Mouse (Mus musculus) liver, embryonic 14.5 days (tissue): Measurements from ENCODE around the gene Ugt1a6b. TPM values are rescaled to one million over a fixed set of nuclear protein-coding genes. Genes with fewer than 3 reads are reported as not detected.

ENCODE experiments used
- ATAC-seq: fragments of 200-750 bp; cut with Nextera tagmentation; 2 replicates; pipeline ENCODE4 v1.8.0; 2017; ENCODE audit warnings: moderate number of reproducible peaks, mild to moderate bottlenecking, moderate library complexity; ENCODE audit not compliant: insufficient read depth
- DNase-seq, 3 experiments: peaks; one replicate each; pipeline ENCODE4 v3.0.0-alpha.2; 2012 to 2013; ENCODE audit warnings: low read depth in 3 of 3, low spot score in 3 of 3
- H3K27ac ChIP-seq: fragments of 300-500 bp; sonication (generic); 2 replicates; pipeline ENCODE4 v1.5.1; 2014; ENCODE audit warnings: moderate library complexity, mild to moderate bottlenecking, control low read depth, inconsistent platforms
- H3K27me3 ChIP-seq: fragments of 300-500 bp; sonication (generic); 2 replicates; pipeline ENCODE4 v1.6.1; 2014; ENCODE audit warnings: mild to moderate bottlenecking, low read length, moderate library complexity; ENCODE audit not compliant: control insufficient read depth, insufficient read depth
- H3K36me3 ChIP-seq: fragments of 300-500 bp; sonication (generic); replicated peaks from 2 replicates; pipeline ENCODE4 v1.6.1; 2014; ENCODE audit warnings: low read depth; ENCODE audit not compliant: control insufficient read depth, insufficient read depth
- H3K4me1 ChIP-seq, 2 experiments: fragments of 200-500 bp in 1 of 2; fragments of 300-500 bp in 1 of 2; sonication (generic) in 1 of 2; replicated peaks; 2 replicates each; pipeline ENCODE4 v1.6.1; 2012 to 2014; ENCODE audit warnings: antibody characterized with exemption in 1 of 2, inconsistent platforms in 1 of 2, low read length in 1 of 2; ENCODE audit not compliant: control insufficient read depth in 2 of 2, insufficient read depth in 2 of 2
- H3K4me2 ChIP-seq: fragments of 300-500 bp; sonication (generic); 2 replicates; pipeline ENCODE4 v1.6.1; 2014; ENCODE audit warnings: low read depth, mild to moderate bottlenecking, control low read depth, moderate library complexity
- H3K4me3 ChIP-seq, 2 experiments: fragments of 200-500 bp in 1 of 2; fragments of 300-500 bp in 1 of 2; sonication (generic) in 1 of 2; 2 replicates each; pipeline ENCODE4 v1.5.1; 2012 to 2014; ENCODE audit warnings: low read depth in 2 of 2, low read length in 2 of 2, mild to moderate bottlenecking in 2 of 2, control low read depth in 1 of 2, inconsistent platforms in 1 of 2, moderate library complexity in 1 of 2; ENCODE audit not compliant: insufficient read depth in 1 of 2
- H3K9ac ChIP-seq: fragments of 300-500 bp; sonication (generic); replicated peaks from 2 replicates; pipeline ENCODE4 v1.6.1; 2014; ENCODE audit warnings: mild to moderate bottlenecking, control low read depth, moderate library complexity
- H3K9me3 ChIP-seq: fragments of 300-500 bp; sonication (generic); 2 replicates; pipeline ENCODE4 v1.6.1; 2016; ENCODE audit warnings: low read length, mixed read lengths; ENCODE audit not compliant: control insufficient read depth
- CTCF ChIP-seq: IDR thresholded peaks from 2 replicates; pipeline ENCODE4 v1.5.1; 2016; ENCODE audit warnings: antibody characterized with exemption, low read depth, control low read depth
- EP300 ChIP-seq: IDR thresholded peaks from 2 replicates; pipeline ENCODE4 v1.6.1; 2016; ENCODE audit warnings: antibody characterized with exemption, low read depth
- WGBS: fragments of 180-500 bp; shearing (Covaris S2); extraction: QIAGEN DNeasy Blood & Tissue Kit; methylation state at CpG from one replicate; pipeline ENCODE4 v1.1.7; 2014; ENCODE audit not compliant: insufficient replicate concordance; 5-methylcytosine and 5-hydroxymethylcytosine counted together
- polyA plus RNA-seq, 2 experiments: library from polyadenylated mRNA; depleted of rRNA in 1 of 2; stranded (reverse) in 1 of 2; unstranded in 1 of 2; fragments of >200 nt; fragmentation: Nextera tagmentation in 1 of 2; extraction: Ambion mirVana in 1 of 2; gene quantifications; 2 replicates each; pipeline versions ENCODE4 v1.2.1 to v1.2.3; 2012 to 2014

The Ugt1a6b gene
- polyA plus RNA-seq, 2 experiments, result 3.1 to 4.8 TPM

DNA sequence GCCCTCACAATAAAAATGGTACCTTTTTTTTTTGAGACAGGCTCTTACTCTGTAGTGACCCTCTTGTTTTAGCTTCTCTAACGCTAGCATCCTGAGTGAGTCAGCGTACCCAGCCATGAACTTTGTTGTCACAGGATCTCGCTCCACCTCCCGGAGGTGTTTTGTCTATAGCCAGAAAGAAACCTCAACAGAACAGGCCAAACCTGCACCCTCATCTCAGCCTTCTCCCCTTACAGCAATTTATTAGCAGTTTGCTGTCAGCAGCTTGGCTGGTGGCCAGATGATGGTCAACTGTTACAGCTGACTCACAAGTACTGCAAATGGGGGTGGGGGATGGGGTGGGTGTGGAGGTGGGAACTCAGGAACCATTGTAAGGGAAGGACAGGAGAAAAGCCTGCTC is 159.2 kb downstream of the Ugt1a6b start:
- TF ChIP-seq CTCF (no peak), EP300 (no peak)

DNA sequence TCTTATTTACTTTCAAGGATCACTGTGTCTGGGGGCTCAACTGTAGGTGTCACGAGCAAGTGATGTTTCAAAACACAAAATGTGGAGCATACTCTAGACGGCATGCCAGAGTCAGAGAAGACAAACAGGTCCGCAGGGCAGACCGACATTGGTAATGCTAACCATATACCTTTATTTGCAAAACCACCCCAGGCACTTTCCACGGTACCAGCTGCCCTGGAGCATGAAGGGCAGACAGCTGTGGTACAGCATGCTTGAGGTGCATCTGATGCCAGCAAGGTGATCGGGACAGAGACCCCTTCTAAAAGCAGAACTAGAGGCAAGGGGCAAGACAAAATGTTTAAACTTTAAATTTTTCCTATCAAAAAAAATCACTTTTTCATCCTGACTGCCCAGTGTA is 159.9 kb downstream of the Ugt1a6b start:
- TF ChIP-seq CTCF (no peak), EP300 (no peak)
- H3K9me3 ChIP-seq, result no peaks in the 10 kb centered on the region
- H3K4me3 ChIP-seq, result no peak overlapping the region
- peaks cover 6 to 34% of the 10 kb centered on the region in 2 experiments; a peak in 3 of 4 replicates for H3K4me1 ChIP-seq
- no peaks in the 10 kb centered on the region for H3K27me3 ChIP-seq
- H3K27ac ChIP-seq, result no peak overlapping the region
- DNase-seq, result no peak
- peaks cover 69% of the 10 kb centered on the region for H3K36me3 ChIP-seq
- ATAC-seq, result no peak
- WGBS, result 64% methylated on average over 6 of the region's 6 CpGs
- H3K9ac ChIP-seq, result no peak overlapping the region
- H3K4me2 ChIP-seq, result no peak overlapping the region

More for the DNA sequence above, 159.2 kb downstream of the Ugt1a6b start:
- Histone ChIP-seq H3K36me3 (peaks cover 62% of the 10 kb centered on the region), H3K4me3 (no peak overlapping the region), H3K27me3 (no peaks in the 10 kb centered on the region), H3K4me1 (peaks cover 6 to 34% of the 10 kb centered on the region in 2 experiments; a peak in 3 of 4 replicates), H3K9ac (no peak overlapping the region), H3K9me3 (no peaks in the 10 kb centered on the region), H3K27ac (no peak overlapping the region), H3K4me2 (no peak overlapping the region)
- ATAC-seq (no peak), DNase-seq (no peak)
- WGBS, result 77% methylated on average over 4 of the region's 4 CpGs

DNA sequence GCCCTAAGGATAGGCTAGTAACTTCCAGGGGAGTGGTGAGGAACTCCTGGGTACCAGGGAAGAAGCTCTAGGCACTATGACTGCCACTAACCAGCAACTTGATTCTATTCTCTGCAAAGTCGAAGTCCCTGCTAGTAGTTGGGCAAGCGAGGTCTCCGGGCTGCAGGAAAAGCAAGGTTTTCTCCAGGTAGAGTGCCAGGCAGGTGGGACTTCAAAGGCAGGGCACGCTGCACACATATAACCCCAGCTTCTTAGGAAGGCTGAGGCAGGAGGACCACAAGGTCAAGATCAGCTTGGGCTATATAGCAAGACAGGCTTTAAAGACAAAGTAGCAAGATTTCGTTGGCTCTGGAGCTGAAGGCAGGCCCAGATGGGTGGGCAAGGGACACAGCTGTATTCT is 160.7 kb downstream of the Ugt1a6b start:
- H3K27me3 ChIP-seq, result no peaks in the 10 kb centered on the region
- H3K4me1 ChIP-seq, result peaks cover 6 to 34% of the 10 kb centered on the region in 2 experiments; a peak in 3 of 4 replicates
- no peak overlapping the region for H3K9ac ChIP-seq
- no peak overlapping the region for H3K4me2 ChIP-seq
- ATAC-seq (no peak), DNase-seq (no peak)
- no peak overlapping the region for H3K4me3 ChIP-seq
- no peak overlapping the region for H3K27ac ChIP-seq
- 75% methylated on average over 5 of the region's 5 CpGs for WGBS
- no peaks in the 10 kb centered on the region for H3K9me3 ChIP-seq
- TF ChIP-seq CTCF (no peak), EP300 (no peak)
- peaks cover 77% of the 10 kb centered on the region for H3K36me3 ChIP-seq

DNA sequence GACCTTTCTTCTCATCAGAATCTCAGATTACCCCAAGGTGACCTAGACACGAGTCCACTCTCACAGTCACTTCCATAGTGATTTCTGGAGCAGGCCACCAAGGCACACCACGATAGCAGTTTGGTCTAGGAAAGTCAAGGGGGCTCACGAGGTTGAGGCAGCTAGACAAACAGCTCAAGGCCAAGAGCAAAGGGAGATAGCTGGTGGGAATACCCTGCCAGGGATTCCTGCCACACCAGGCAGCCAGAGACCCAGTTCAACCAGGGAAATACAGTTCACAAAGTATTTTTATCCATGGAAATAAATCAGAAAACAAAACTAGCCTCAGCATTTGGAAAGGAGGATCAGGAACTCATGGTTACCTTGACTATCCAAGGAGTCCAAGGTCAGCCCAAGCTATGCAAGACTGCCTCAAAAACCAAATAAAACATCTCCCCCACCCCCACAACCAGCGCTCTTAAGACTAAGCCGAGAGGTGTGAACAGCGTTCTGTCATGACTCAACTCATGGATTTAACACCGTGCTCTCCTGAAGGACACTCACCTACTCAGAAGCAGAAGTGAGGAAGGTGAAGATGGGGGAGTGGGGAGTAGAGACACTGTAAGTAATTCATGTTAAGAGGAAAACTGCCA is 161.3 kb downstream of the Ugt1a6b start:
- ATAC-seq (no peak), DNase-seq (no peak)
- no peak for TF ChIP-seq EP300
- TF ChIP-seq CTCF, result no peak
- Histone ChIP-seq H3K9me3 (no peaks in the 10 kb centered on the region), H3K4me2 (no peak overlapping the region), H3K9ac (no peak overlapping the region), H3K36me3 (peaks cover 83% of the 10 kb centered on the region), H3K4me3 (no peak overlapping the region), H3K27me3 (no peaks in the 10 kb centered on the region), H3K27ac (no peak overlapping the region), H3K4me1 (peaks cover 6 to 31% of the 10 kb centered on the region in 2 experiments; a peak in 3 of 4 replicates)
- 78% methylated on average over 7 of the region's 7 CpGs for WGBS

DNA sequence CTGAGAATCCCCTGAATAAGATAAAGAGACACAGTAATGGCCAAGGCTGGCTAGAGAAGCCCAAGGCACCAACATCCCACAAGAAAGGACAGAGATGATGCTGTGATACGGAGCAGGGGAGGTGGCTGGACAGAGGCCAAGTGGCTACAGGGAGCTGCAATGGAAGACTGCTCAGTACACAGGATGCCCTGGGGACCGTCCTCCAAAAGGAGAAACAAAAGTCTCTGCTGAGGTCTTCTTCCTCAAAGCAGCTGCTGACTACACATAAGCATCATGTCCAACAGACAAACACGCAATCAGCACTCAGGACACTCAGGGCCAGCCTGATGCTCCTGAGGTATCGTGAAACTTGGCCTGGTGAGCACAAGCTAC is 161.8 kb downstream of the Ugt1a6b start:
- Histone ChIP-seq H3K36me3 (peaks cover 88% of the 10 kb centered on the region), H3K4me1 (peaks cover 6 to 26% of the 10 kb centered on the region in 2 experiments; a peak in 3 of 4 replicates), H3K27ac (no peak overlapping the region), H3K9me3 (no peaks in the 10 kb centered on the region), H3K4me3 (no peak overlapping the region), H3K4me2 (no peak overlapping the region), H3K27me3 (no peaks in the 10 kb centered on the region), H3K9ac (no peak overlapping the region)
- TF ChIP-seq EP300 (no peak), CTCF (no peak)
- WGBS, result 69% methylated on average over 4 of the region's 4 CpGs
- DNase-seq, result no peak
- ATAC-seq, result no peak
